ENCODE assay signal across 11 mouse cellular contexts in genomic region chr17:5310425-5310888, GRCm38 (mm10).
DNase-seq lines count a peak whose midpoint lies in the region; ATAC-seq and TF ChIP-seq lines count a peak whose summit lies in the region.
"Had no signal": no experiment of that assay in that cellular context is flagged by ENCODE, and none has a peak within 500 bp of the region (broad histone marks: within the 10 kb centered on the region; RNA-seq: fewer than 3 reads in every experiment).

No protein-coding gene starts in this region.

- H3K9ac ChIP-seq in hindbrain, embryonic 14.5 days: no peak overlapping the region
- H3K9ac ChIP-seq in hindbrain, embryonic 12.5 days: no peak overlapping the region
- no peak overlapping the region; the same call in 1 of the 2 replicates for H3K9ac ChIP-seq in forebrain, embryonic 15.5 days (replicated peaks)

- DNase-seq in hindbrain, embryonic 14.5 days (ENCODE audit: low spot score): no peak
- DNase-seq in thymus, postnatal 14 days: no peak
- no peak for DNase-seq in kidney, adult 8-10 months
- no peak for DNase-seq in spleen, postnatal 10 days (ENCODE audit: low spot score in 2 of 2)
- DNase-seq: cerebellum, adult 2 months; lung, adult 2 months had no signal

- no peak overlapping the region for H3K4me3 ChIP-seq in hindbrain, embryonic 14.5 days (replicated peaks; ENCODE audit: low read length)
- no peak overlapping the region for H3K4me3 ChIP-seq in hindbrain, embryonic 12.5 days
- H3K4me3 ChIP-seq in bone marrow, adult 2 months (replicated peaks; ENCODE audit: control insufficient read depth, low read depth, low read length): no peak overlapping the region
- no peak overlapping the region for H3K4me3 ChIP-seq in forebrain, embryonic 15.5 days

- no peak for ATAC-seq in hindbrain, embryonic 14.5 days (ENCODE audit: low FRiP score)
- no peak for ATAC-seq in hindbrain, embryonic 12.5 days (ENCODE audit: low FRiP score)
- ATAC-seq in forebrain, embryonic 15.5 days (replicated peaks): peak; percentile 83
- peak; percentile 34; the same call in 1 of the 2 replicates for ATAC-seq in megakaryocyte, adult 5-6 weeks (ENCODE audit: poor library complexity, severe bottlenecking)

- TF ChIP-seq POLR2A in bone marrow, adult 2 months (IDR thresholded peaks at IDR 0.05; ENCODE audit: borderline replicate concordance, control insufficient read depth, low read depth, low read length): no peak

- H3K4me1 ChIP-seq in hindbrain, embryonic 14.5 days (replicated peaks; ENCODE audit: control insufficient read depth, insufficient read depth, low read length): peaks cover 26% of the 10 kb centered on the region
- 0 out of 2 replicates have a peak, but pooled peaks cover 2% of the 10 kb centered on the region for H3K4me1 ChIP-seq in hindbrain, embryonic 12.5 days
- H3K4me1 ChIP-seq in bone marrow, adult 2 months (ENCODE audit: control insufficient read depth, insufficient read depth, low read length): peaks cover 6% of the 10 kb centered on the region; the same call in 1 of the 2 replicates
- peaks cover 39% of the 10 kb centered on the region for H3K4me1 ChIP-seq in forebrain, embryonic 15.5 days

- WGBS in hindbrain, embryonic 14.5 days: 58% methylated on average over 11 of the region's 11 CpGs
- 80% methylated on average over 11 of the region's 11 CpGs for WGBS in hindbrain, embryonic 12.5 days
- 49% methylated on average over 11 of the region's 11 CpGs for WGBS in bone marrow, adult 2 months
- 13% methylated on average over 11 of the region's 11 CpGs for WGBS in forebrain, embryonic 15.5 days

- no peak overlapping the region for H3K4me2 ChIP-seq in hindbrain, embryonic 14.5 days (replicated peaks)
- H3K4me2 ChIP-seq in hindbrain, embryonic 12.5 days (replicated peaks): no peak overlapping the region
- H3K4me2 ChIP-seq in forebrain, embryonic 15.5 days (replicated peaks): peak overlapping the region; percentile 17

- H3K27me3 ChIP-seq in hindbrain, embryonic 14.5 days (ENCODE audit: control insufficient read depth, insufficient read depth, low read length): no peaks in the 10 kb centered on the region
- H3K27me3 ChIP-seq in hindbrain, embryonic 12.5 days: no peaks in the 10 kb centered on the region
- H3K27me3 ChIP-seq in forebrain, embryonic 15.5 days: no peaks in the 10 kb centered on the region
- H3K27me3 ChIP-seq: CH12.LX had no signal

- no peak for TF ChIP-seq CTCF in bone marrow, adult 2 months (IDR thresholded peaks at IDR 0.05; ENCODE audit: control insufficient read depth, insufficient read depth, low read length)

- H3K9me3 ChIP-seq in hindbrain, embryonic 14.5 days (ENCODE audit: control insufficient read depth, low read length): no peaks in the 10 kb centered on the region
- no peaks in the 10 kb centered on the region for H3K9me3 ChIP-seq in hindbrain, embryonic 12.5 days (replicated peaks)
- no peaks in the 10 kb centered on the region for H3K9me3 ChIP-seq in forebrain, embryonic 15.5 days

- H3K27ac ChIP-seq in hindbrain, embryonic 14.5 days: peak overlapping the region; percentile 38; the same call in 1 of the 2 replicates
- no peak overlapping the region for H3K27ac ChIP-seq in hindbrain, embryonic 12.5 days
- H3K27ac ChIP-seq in bone marrow, adult 2 months (ENCODE audit: control insufficient read depth, insufficient read depth, low read depth, low read length, poor library complexity): 0 out of 2 replicates have a peak overlapping the region, but pooled peaks have one; percentile 3
- peak overlapping the region; percentile 90 for H3K27ac ChIP-seq in forebrain, embryonic 15.5 days (replicated peaks)

- peaks cover 38% of the 10 kb centered on the region for H3K36me3 ChIP-seq in hindbrain, embryonic 14.5 days (replicated peaks; ENCODE audit: control insufficient read depth, insufficient read depth)
- H3K36me3 ChIP-seq in hindbrain, embryonic 12.5 days: peaks cover 30% of the 10 kb centered on the region
- H3K36me3 ChIP-seq in forebrain, embryonic 15.5 days: peaks cover 10% of the 10 kb centered on the region; the same call in 1 of the 2 replicates

Comparison
In these comparisons a context has a peak if more than half of its experiments do, and no peak if none do; other contexts are left out.
1. ATAC-seq: peak in forebrain, embryonic 15.5 days (single experiment) and megakaryocyte, adult 5-6 weeks (single experiment); none in hindbrain, embryonic 14.5 days (single experiment) and hindbrain, embryonic 12.5 days (single experiment).